Mouse (Mus musculus): ENCODE measurements around the gene Agbl1. TPM values are rescaled to one million over a fixed set of nuclear protein-coding genes. Genes with fewer than 3 reads are reported as not detected.

The Agbl1 gene
- polyA plus RNA-seq, 1 experiment from 2014 or later = not detected

GRCm38 (mm10) chr7:76407930-76408557 lies 178.4 kb downstream of the Agbl1 start:
- Histone ChIP-seq H3K36me3 (ENCODE audit: insufficient read depth, low read length) (no peaks in the 10 kb centered on the region), H3K27me3 (ENCODE audit: insufficient read depth, low read length) (no peaks in the 10 kb centered on the region), H3K9me3 (replicated peaks; ENCODE audit: low read length) (no peaks in the 10 kb centered on the region), H3K27ac (no peak overlapping the region), H3K4me3 (replicated peaks; ENCODE audit: low read depth, low read length) (no peak overlapping the region), H3K9ac (ENCODE audit: low read depth, low read length) (no peak overlapping the region), H3K4me2 (ENCODE audit: low read length) (no peak overlapping the region), H3K4me1 (replicated peaks; ENCODE audit: insufficient read depth, low read length) (no peaks in the 10 kb centered on the region)
- DNase-seq (ENCODE audit: low spot score) (no peak), ATAC-seq (replicated peaks; ENCODE audit: low FRiP score, low read depth) (no peak)
- TF ChIP-seq CTCF (IDR thresholded peaks at IDR 0.05; ENCODE audit: low read depth) = no peak
- WGBS = 75% methylated on average over 4 of the region's 4 CpGs

GRCm38 (mm10) chr7:76409020-76409419 lies 179.3 kb downstream of the Agbl1 start:
- TF ChIP-seq CTCF (IDR thresholded peaks at IDR 0.05; ENCODE audit: low read depth) = no peak
- ATAC-seq (replicated peaks; ENCODE audit: low FRiP score, low read depth) (no peak), DNase-seq (ENCODE audit: low spot score) (no peak)
- H3K4me1 ChIP-seq (replicated peaks; ENCODE audit: insufficient read depth, low read length) = no peaks in the 10 kb centered on the region
- WGBS = 86% methylated on average over 10 of the region's 10 CpGs
- no peak overlapping the region for H3K4me2 ChIP-seq (ENCODE audit: low read length)
- H3K4me3 ChIP-seq (replicated peaks; ENCODE audit: low read depth, low read length) = no peak overlapping the region
- no peaks in the 10 kb centered on the region for H3K36me3 ChIP-seq (ENCODE audit: insufficient read depth, low read length)
- H3K9ac ChIP-seq (ENCODE audit: low read depth, low read length) = no peak overlapping the region
- no peak overlapping the region for H3K27ac ChIP-seq
- no peaks in the 10 kb centered on the region for H3K27me3 ChIP-seq (ENCODE audit: insufficient read depth, low read length)
- H3K9me3 ChIP-seq (replicated peaks; ENCODE audit: low read length) = no peaks in the 10 kb centered on the region

- no peak overlapping the region for H3K4me3 ChIP-seq (replicated peaks; ENCODE audit: low read depth, low read length)
- no peak for ATAC-seq (replicated peaks; ENCODE audit: low FRiP score, low read depth)
- H3K27ac ChIP-seq = no peak overlapping the region
- no peak for TF ChIP-seq CTCF (IDR thresholded peaks at IDR 0.05; ENCODE audit: low read depth)
- DNase-seq (ENCODE audit: low spot score) = no peak
- no peaks in the 10 kb centered on the region for H3K4me1 ChIP-seq (replicated peaks; ENCODE audit: insufficient read depth, low read length)
- no peaks in the 10 kb centered on the region for H3K27me3 ChIP-seq (ENCODE audit: insufficient read depth, low read length)
- H3K9me3 ChIP-seq (replicated peaks; ENCODE audit: low read length) = no peaks in the 10 kb centered on the region
- 82% methylated on average over 9 of the region's 9 CpGs for WGBS
- H3K9ac ChIP-seq (ENCODE audit: low read depth, low read length) = no peak overlapping the region
- no peaks in the 10 kb centered on the region for H3K36me3 ChIP-seq (ENCODE audit: insufficient read depth, low read length)
- no peak overlapping the region for H3K4me2 ChIP-seq (ENCODE audit: low read length)
These were observed 180.9 kb downstream of the Agbl1 start for GRCm38 (mm10) chr7:76410403-76411180.

- H3K4me3 ChIP-seq (replicated peaks; ENCODE audit: low read depth, low read length) = no peak overlapping the region
- H3K4me1 ChIP-seq (replicated peaks; ENCODE audit: insufficient read depth, low read length) = no peaks in the 10 kb centered on the region
- H3K27me3 ChIP-seq (ENCODE audit: insufficient read depth, low read length) = no peaks in the 10 kb centered on the region
- TF ChIP-seq CTCF (IDR thresholded peaks at IDR 0.05; ENCODE audit: low read depth) = no peak
- ATAC-seq (replicated peaks; ENCODE audit: low FRiP score, low read depth) = no peak
- H3K9ac ChIP-seq (ENCODE audit: low read depth, low read length) = no peak overlapping the region
- no peak overlapping the region for H3K4me2 ChIP-seq (ENCODE audit: low read length)
- H3K27ac ChIP-seq = no peak overlapping the region
- H3K36me3 ChIP-seq (ENCODE audit: insufficient read depth, low read length) = no peaks in the 10 kb centered on the region
- WGBS = 63% methylated on average over 4 of the region's 4 CpGs
- DNase-seq (ENCODE audit: low spot score) = no peak
- no peaks in the 10 kb centered on the region for H3K9me3 ChIP-seq (replicated peaks; ENCODE audit: low read length)
These were observed 182.4 kb downstream of the Agbl1 start for GRCm38 (mm10) chr7:76411933-76412587.

- WGBS = 68% methylated on average over 3 of the region's 3 CpGs
- no peaks in the 10 kb centered on the region for H3K9me3 ChIP-seq (replicated peaks; ENCODE audit: low read length)
These were observed 186.5 kb downstream of the Agbl1 start for GRCm38 (mm10) chr7:76416084-76416597.

GRCm38 (mm10) chr7:76438581-76438980 lies 208.9 kb downstream of the Agbl1 start:
- Histone ChIP-seq H3K4me2 (ENCODE audit: low read length) (no peak overlapping the region), H3K4me1 (replicated peaks; ENCODE audit: insufficient read depth, low read length) (no peaks in the 10 kb centered on the region), H3K27ac (no peak overlapping the region), H3K4me3 (replicated peaks; ENCODE audit: low read depth, low read length) (no peak overlapping the region), H3K27me3 (ENCODE audit: insufficient read depth, low read length) (no peaks in the 10 kb centered on the region), H3K36me3 (ENCODE audit: insufficient read depth, low read length) (no peaks in the 10 kb centered on the region), H3K9me3 (replicated peaks; ENCODE audit: low read length) (no peaks in the 10 kb centered on the region), H3K9ac (ENCODE audit: low read depth, low read length) (no peak overlapping the region)
- ATAC-seq (replicated peaks; ENCODE audit: low FRiP score, low read depth) (no peak), DNase-seq (ENCODE audit: low spot score) (no peak)
- no peak for TF ChIP-seq CTCF (IDR thresholded peaks at IDR 0.05; ENCODE audit: low read depth)

More at GRCm38 (mm10) chr7:76416084-76416597, 186.5 kb downstream of the Agbl1 start:
- Histone ChIP-seq H3K27me3 (ENCODE audit: insufficient read depth, low read length) (no peaks in the 10 kb centered on the region), H3K4me3 (replicated peaks; ENCODE audit: low read depth, low read length) (no peak overlapping the region), H3K27ac (no peak overlapping the region), H3K4me1 (replicated peaks; ENCODE audit: insufficient read depth, low read length) (no peaks in the 10 kb centered on the region), H3K36me3 (ENCODE audit: insufficient read depth, low read length) (no peaks in the 10 kb centered on the region), H3K9ac (ENCODE audit: low read depth, low read length) (no peak overlapping the region), H3K4me2 (ENCODE audit: low read length) (no peak overlapping the region)
- no peak for DNase-seq (ENCODE audit: low spot score)
- no peak for ATAC-seq (replicated peaks; ENCODE audit: low FRiP score, low read depth)
- no peak for TF ChIP-seq CTCF (IDR thresholded peaks at IDR 0.05; ENCODE audit: low read depth)
